Mouse (Mus musculus): Measurements from ENCODE around the gene Ice1.

Ice1 gene

GRCm38 (mm10) chr13:70639639-70640038 is 2.2 kb upstream of the Ice1 start:
- WGBS: 65% methylated on average over 3 of the region's 3 CpGs

DNA sequence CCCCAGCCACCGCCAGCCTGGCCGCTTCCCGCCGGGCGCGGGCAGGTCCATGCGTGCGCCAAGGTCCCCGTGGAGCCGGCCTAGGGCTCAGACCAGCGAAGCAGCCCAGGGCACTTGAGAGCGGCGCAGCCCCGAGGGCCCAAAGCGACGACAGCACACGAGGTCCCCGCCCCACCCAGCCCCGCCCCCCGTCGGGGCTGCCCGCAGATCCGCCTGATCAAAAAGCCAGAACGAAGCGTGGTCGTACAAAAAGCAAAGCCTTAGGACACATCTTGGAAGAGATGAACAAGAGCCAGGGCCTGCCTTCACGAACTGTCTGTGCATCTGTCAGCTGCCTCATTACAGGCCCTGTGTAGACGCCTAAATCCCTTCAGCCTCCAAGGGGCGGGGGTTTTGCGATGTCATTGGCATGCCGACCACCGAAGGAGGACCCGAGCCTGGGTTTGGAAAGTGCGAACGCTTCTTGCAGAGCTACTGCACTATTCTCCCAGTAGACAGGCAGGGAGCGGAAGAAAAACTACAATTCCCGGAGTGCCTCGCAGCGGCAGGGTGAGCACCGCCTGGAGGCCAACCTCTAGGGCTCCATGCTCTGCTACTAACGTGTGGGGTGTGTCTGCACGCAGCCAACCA is 343 bp upstream of the Ice1 start:
- under 1% methylated on average over 42 of the region's 42 CpGs for WGBS

- 21% methylated on average over 10 of the region's 10 CpGs for WGBS
Observed at GRCm38 (mm10) chr13:70636706-70637105, 728 bp downstream of the Ice1 start.

GRCm38 (mm10) chr13:70635591-70635990 is 1.8 kb downstream of the Ice1 start:
- 72% methylated on average over 2 of the region's 2 CpGs for WGBS

GRCm38 (mm10) chr13:70626416-70626815 is 11.0 kb downstream of the Ice1 start:
- WGBS: 93% methylated on average over 4 of the region's 4 CpGs

GRCm38 (mm10) chr13:70625665-70626064 is 11.8 kb downstream of the Ice1 start:
- 68% methylated on average over 1 of the region's 1 CpGs for WGBS

GRCm38 (mm10) chr13:70624445-70624844 is 13.0 kb downstream of the Ice1 start:
- 90% methylated on average over 4 of the region's 4 CpGs for WGBS

- 79% methylated on average over 4 of the region's 4 CpGs for WGBS
Observed at GRCm38 (mm10) chr13:70622461-70623057, 14.9 kb downstream of the Ice1 start.

GRCm38 (mm10) chr13:70621509-70621908 is 15.9 kb downstream of the Ice1 start:
- WGBS: 88% methylated on average over 9 of the region's 9 CpGs

- WGBS: 71% methylated on average over 2 of the region's 2 CpGs
Observed at GRCm38 (mm10) chr13:70612837-70613236, 24.6 kb downstream of the Ice1 start.

DNA sequence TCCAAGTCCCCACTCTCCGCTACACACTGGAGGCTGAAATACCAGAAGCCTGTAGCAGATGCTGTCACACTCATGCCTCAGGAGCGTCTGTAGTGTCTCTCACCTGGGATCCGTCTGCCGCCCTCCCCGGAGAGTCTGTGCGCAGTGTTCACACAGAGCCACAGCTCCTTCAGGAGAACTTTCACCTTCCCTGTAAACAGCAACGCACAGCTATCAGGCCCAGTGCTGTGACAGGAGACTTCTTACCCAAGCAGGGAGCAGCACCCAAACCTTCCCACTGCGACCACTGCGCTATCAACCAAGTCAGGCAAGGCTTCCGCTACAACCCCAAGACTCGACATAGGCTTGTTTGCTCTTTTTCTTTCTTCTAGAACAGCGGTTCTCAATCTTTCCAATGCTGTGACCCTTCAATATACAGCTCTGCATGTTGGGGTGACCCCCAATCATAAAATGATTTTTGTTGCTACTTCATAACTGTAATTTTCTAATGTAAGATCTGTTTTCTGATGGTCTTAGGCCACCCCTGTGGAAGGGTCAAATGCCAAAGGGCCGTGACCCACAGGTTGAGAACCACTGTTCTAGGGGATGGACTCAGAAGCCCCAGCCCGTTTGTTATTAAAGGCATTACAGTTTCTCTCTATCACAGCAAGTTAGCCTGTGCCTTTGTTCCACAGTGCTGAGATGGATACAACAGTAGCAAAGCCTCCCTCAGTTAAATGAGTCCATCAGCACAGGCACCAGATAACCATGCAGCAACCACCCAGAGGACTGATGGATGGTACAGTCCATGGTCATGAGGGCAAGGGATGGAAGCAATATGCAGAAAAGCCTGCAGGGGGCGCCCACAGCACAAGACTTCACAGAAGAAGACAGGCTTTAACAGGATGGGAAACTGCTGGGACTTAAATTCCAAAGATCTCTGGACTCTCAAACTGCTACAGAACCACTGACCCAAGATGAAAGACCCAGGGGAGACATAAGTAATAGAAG is 26.7 kb downstream of the Ice1 start:
- 83% methylated on average over 15 of the region's 15 CpGs for WGBS

DNA sequence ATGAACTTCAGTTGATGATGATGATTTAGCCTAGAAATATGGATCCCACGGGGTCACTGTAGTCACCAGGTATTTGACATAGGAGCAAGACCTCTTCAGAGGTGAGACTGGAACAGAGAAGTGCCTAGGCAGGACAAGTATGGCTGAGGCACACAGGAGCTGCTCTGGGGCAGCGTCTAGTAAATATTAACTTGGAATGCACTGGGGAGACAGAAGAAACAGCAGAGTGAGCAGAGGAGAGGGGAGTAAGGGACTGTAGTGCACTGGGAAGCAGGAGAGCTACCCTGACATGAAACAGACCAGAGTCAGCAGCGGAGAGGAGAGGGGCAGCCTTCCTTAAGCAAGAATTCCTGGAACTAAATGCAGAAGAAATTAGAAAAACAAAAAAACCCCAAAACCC is 27.8 kb downstream of the Ice1 start:
- WGBS: 95% methylated on average over 3 of the region's 3 CpGs

GRCm38 (mm10) chr13:70605366-70605765 is 32.1 kb downstream of the Ice1 start:
- WGBS: 82% methylated on average over 5 of the region's 5 CpGs

DNA sequence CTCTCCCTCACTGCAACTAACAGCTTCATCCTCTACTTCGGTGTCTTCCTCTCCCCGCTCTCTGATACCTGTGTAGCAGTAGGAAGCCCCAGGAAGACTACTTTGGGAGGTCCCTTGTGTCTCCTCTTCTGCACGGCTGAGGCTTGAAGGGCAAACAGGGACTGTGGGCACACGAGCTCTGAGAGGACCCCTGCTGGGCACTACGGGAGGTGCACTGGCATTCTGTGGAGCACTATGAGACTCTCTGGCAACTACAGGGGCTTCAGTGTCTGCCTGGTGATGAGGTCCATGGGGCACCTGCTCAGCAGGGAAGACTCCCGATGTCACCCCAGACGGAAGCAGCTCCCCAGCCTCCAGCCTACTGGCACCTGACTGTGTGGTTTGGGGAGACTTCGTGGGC is 32.7 kb downstream of the Ice1 start:
- 70% methylated on average over 8 of the region's 8 CpGs for WGBS

GRCm38 (mm10) chr13:70601566-70601965 is 35.9 kb downstream of the Ice1 start:
- 71% methylated on average over 1 of the region's 1 CpGs for WGBS

DNA sequence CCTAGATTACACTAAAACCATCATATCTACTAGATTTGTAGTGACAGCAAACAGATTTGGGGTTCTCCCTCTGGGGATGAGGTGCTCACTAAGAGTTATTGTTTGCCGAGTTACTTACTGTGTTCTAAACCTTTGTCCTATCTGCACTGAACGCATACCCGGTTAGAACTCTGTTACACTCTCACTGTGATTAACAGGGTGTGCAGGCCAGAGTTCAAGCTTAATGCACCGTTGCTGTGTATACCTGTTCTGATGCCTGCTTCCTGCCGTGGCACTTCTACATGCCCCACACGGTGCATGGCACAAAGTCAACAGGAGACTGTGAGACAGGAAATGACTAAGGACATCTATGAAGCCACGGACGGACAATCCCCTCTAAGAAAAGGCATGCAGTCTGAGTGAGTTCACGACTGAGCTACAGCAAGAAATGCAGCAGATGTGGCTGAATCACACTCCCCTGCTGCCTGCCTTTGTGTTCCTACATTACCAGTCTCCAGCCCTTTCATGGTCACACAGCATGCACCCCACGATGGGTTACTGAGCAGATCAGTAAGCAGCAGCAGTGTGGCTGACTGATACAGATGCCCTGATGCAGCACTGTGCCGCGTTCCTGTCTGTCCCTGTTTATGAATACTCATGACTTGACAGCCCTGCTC is 37.3 kb downstream of the Ice1 start:
- 61% methylated on average over 12 of the region's 12 CpGs for WGBS

DNA sequence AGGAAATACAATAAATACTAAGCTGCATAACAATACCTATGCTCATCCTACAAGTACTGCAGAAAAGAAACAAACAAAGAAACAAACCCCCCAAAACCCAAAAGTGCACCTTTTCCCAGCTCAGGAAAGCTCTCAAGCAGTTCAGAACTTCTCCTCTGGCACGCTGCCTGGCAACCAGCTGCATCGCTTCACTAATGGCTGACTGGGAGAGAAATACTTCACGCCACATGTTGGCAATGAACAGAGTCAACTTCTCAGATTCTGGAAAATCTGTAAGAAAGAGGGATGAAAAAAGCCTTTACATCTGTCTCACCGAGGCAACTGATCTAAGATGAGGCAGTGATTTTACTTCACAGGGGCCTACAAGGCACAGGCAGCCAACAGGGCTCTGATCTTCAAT is 38.5 kb downstream of the Ice1 start:
- 47% methylated on average over 4 of the region's 4 CpGs for WGBS

- WGBS: 93% methylated on average over 3 of the region's 3 CpGs
Observed at GRCm38 (mm10) chr13:70596901-70597300, 40.5 kb downstream of the Ice1 start.

DNA sequence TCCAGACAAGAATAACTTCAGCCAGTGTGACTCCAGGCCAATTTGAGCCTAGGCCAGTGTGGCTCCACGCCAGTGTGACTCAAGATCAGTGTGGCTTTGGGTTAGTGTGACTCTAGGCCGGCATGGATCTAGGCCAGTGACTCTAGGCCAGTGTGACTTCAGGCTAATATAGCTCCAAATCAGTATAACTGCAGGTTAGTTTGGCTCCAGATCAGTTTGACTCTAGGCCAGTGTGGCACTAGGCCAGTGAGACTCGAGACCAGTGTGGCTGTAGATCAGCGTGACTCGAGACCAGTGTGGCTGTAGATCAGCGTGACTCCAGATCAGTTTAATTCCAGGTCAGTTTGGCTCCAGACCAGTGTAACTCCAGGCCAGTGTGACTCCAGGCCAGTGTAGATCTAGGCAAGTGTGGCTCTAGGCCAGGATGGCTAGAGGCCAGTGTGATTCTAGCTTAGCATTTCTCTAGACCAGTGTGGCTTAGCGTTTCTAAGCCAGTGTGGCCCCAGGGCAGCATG is 47.1 kb downstream of the Ice1 start:
- WGBS: 47% methylated on average over 7 of the region's 7 CpGs

- WGBS: 90% methylated on average over 2 of the region's 2 CpGs
Observed at GRCm38 (mm10) chr13:70586969-70587368, 50.5 kb downstream of the Ice1 start.

DNA sequence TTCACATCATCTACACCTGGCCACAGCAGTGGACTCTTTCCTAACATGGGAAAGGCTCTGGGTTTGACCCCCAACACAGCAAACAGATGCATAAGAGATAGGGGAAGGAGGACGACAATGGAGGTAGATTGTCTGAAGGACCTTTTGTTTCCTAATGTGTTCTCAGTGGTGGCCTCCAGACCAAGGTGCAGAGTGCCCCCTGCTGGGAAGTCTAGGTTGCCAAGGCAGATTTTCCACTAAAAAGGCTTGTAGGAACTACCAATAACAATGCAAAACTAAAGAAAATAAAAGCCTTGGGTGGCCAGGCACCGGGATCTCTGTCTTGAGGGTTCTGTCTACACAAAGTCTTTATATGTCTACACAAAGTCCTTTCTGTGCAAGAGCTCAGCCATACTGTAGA is 54.9 kb downstream of the Ice1 start:
- WGBS: 8% methylated on average over 2 of the region's 2 CpGs

- WGBS: 84% methylated on average over 4 of the region's 4 CpGs
Observed at GRCm38 (mm10) chr13:70581509-70581908, 55.9 kb downstream of the Ice1 start.

All from cerebral cortex, adult 2 months (tissue).